Mouse (Mus musculus): ENCODE results near the gene Snhg11. TPM values are rescaled to one million over a fixed set of nuclear protein-coding genes. Genes with fewer than 3 reads are reported as not detected.
A peak's percentile ranks its signal among the peaks of the same experiment; 100 is the strongest.

The Snhg11 gene
- polyA plus RNA-seq, 1 experiment from 2014 or later: 0.45 TPM

- no peaks in the 10 kb centered on the region for H3K9me3 ChIP-seq (ENCODE audit: control insufficient read depth, low read length)
- H3K27ac ChIP-seq (replicated peaks in 1 of 2; ENCODE audit: control insufficient read depth in 1 of 2, insufficient read depth in 1 of 2, low read depth in 2 of 2, low read length in 2 of 2): peak overlapping the region; percentile 48 to 52; a peak in 3 of 4 replicates
- H3K4me2 ChIP-seq (ENCODE audit: low read length): peak overlapping the region; percentile 85
- peaks cover 8 to 19% of the 10 kb centered on the region in 2 experiments for H3K4me1 ChIP-seq (ENCODE audit: control insufficient read depth in 2 of 2, insufficient read depth in 2 of 2, low read length in 2 of 2)
- no peaks in the 10 kb centered on the region for H3K27me3 ChIP-seq (ENCODE audit: control insufficient read depth, insufficient read depth, low read length)
- ATAC-seq (ENCODE audit: insufficient number of reproducible peaks, insufficient read depth, low FRiP score, low read depth): 0 out of 2 replicates have a peak, but pooled peaks have one; percentile 32
- WGBS: 38% methylated on average over 8 of the region's 8 CpGs
- no peak overlapping the region for H3K9ac ChIP-seq (ENCODE audit: low read length)
- H3K36me3 ChIP-seq (ENCODE audit: control insufficient read depth, insufficient read depth, low read length): peaks cover 36% of the 10 kb centered on the region
- H3K4me3 ChIP-seq (ENCODE audit: control insufficient read depth in 1 of 2, insufficient read depth in 1 of 2, low read depth in 1 of 2, low read length in 2 of 2): peak overlapping the region in 1 of 2 experiments; percentile 76; a peak in 3 of 4 replicates
These were observed 13.6 kb upstream of the Snhg11 start for GRCm38 (mm10) chr2:158361678-158362320.

GRCm38 (mm10) chr2:158364175-158364574 is 11.3 kb upstream of the Snhg11 start:
- Histone ChIP-seq H3K4me1 (ENCODE audit: control insufficient read depth in 2 of 2, insufficient read depth in 2 of 2, low read length in 2 of 2) (peaks cover 8 to 14% of the 10 kb centered on the region in 2 experiments), H3K4me2 (ENCODE audit: low read length) (no peak overlapping the region), H3K4me3 (ENCODE audit: control insufficient read depth in 1 of 2, insufficient read depth in 1 of 2, low read depth in 1 of 2, low read length in 2 of 2) (no peak overlapping the region), H3K9me3 (ENCODE audit: control insufficient read depth, low read length) (no peaks in the 10 kb centered on the region), H3K27ac (replicated peaks in 1 of 2; ENCODE audit: control insufficient read depth in 1 of 2, insufficient read depth in 1 of 2, low read depth in 2 of 2, low read length in 2 of 2) (no peak overlapping the region), H3K27me3 (ENCODE audit: control insufficient read depth, insufficient read depth, low read length) (no peaks in the 10 kb centered on the region), H3K9ac (ENCODE audit: low read length) (no peak overlapping the region), H3K36me3 (ENCODE audit: control insufficient read depth, insufficient read depth, low read length) (peaks cover 12% of the 10 kb centered on the region)
- no peak for ATAC-seq (ENCODE audit: insufficient number of reproducible peaks, insufficient read depth, low FRiP score, low read depth)
- WGBS: 76% methylated on average over 4 of the region's 4 CpGs

- WGBS: 71% methylated on average over 12 of the region's 12 CpGs
- ATAC-seq (ENCODE audit: insufficient number of reproducible peaks, insufficient read depth, low FRiP score, low read depth): no peak
- H3K27me3 ChIP-seq (ENCODE audit: control insufficient read depth, insufficient read depth, low read length): no peaks in the 10 kb centered on the region
These were observed 10.2 kb upstream of the Snhg11 start for GRCm38 (mm10) chr2:158365099-158365850.

GRCm38 (mm10) chr2:158367654-158368053 is 7.8 kb upstream of the Snhg11 start:
- no peaks in the 10 kb centered on the region for H3K27me3 ChIP-seq (ENCODE audit: control insufficient read depth, insufficient read depth, low read length)
- H3K27ac ChIP-seq (replicated peaks in 1 of 2; ENCODE audit: control insufficient read depth in 1 of 2, insufficient read depth in 1 of 2, low read depth in 2 of 2, low read length in 2 of 2): no peak overlapping the region
- H3K4me2 ChIP-seq (ENCODE audit: low read length): no peak overlapping the region
- no peak for ATAC-seq (ENCODE audit: insufficient number of reproducible peaks, insufficient read depth, low FRiP score, low read depth)
- no peak overlapping the region for H3K4me3 ChIP-seq (ENCODE audit: control insufficient read depth in 1 of 2, insufficient read depth in 1 of 2, low read depth in 1 of 2, low read length in 2 of 2)
- H3K36me3 ChIP-seq (ENCODE audit: control insufficient read depth, insufficient read depth, low read length): no peaks in the 10 kb centered on the region
- no peak overlapping the region for H3K9ac ChIP-seq (ENCODE audit: low read length)
- WGBS: 60% methylated on average over 5 of the region's 5 CpGs
- no peaks in the 10 kb centered on the region for H3K4me1 ChIP-seq (ENCODE audit: control insufficient read depth in 2 of 2, insufficient read depth in 2 of 2, low read length in 2 of 2)
- H3K9me3 ChIP-seq (ENCODE audit: control insufficient read depth, low read length): no peaks in the 10 kb centered on the region

More at GRCm38 (mm10) chr2:158365099-158365850, 10.2 kb upstream of the Snhg11 start:
- Histone ChIP-seq H3K4me3 (ENCODE audit: control insufficient read depth in 1 of 2, insufficient read depth in 1 of 2, low read depth in 1 of 2, low read length in 2 of 2) (no peak overlapping the region), H3K4me2 (ENCODE audit: low read length) (no peak overlapping the region), H3K4me1 (ENCODE audit: control insufficient read depth in 2 of 2, insufficient read depth in 2 of 2, low read length in 2 of 2) (peaks cover 5 to 6% of the 10 kb centered on the region in 2 experiments), H3K9ac (ENCODE audit: low read length) (no peak overlapping the region), H3K9me3 (ENCODE audit: control insufficient read depth, low read length) (no peaks in the 10 kb centered on the region), H3K36me3 (ENCODE audit: control insufficient read depth, insufficient read depth, low read length) (peaks cover under 1% of the 10 kb centered on the region; the same call in 1 of the 2 replicates), H3K27ac (replicated peaks in 1 of 2; ENCODE audit: control insufficient read depth in 1 of 2, insufficient read depth in 1 of 2, low read depth in 2 of 2, low read length in 2 of 2) (no peak overlapping the region)

GRCm38 (mm10) chr2:158368313-158368712 is 7.1 kb upstream of the Snhg11 start:
- 82% methylated on average over 8 of the region's 8 CpGs for WGBS
- no peak overlapping the region for H3K4me2 ChIP-seq (ENCODE audit: low read length)

GRCm38 (mm10) chr2:158369474-158370172 is 5.8 kb upstream of the Snhg11 start:
- Histone ChIP-seq H3K4me2 (ENCODE audit: low read length) (no peak overlapping the region), H3K27ac (replicated peaks in 1 of 2; ENCODE audit: control insufficient read depth in 1 of 2, insufficient read depth in 1 of 2, low read depth in 2 of 2, low read length in 2 of 2) (no peak overlapping the region), H3K4me3 (ENCODE audit: control insufficient read depth in 1 of 2, insufficient read depth in 1 of 2, low read depth in 1 of 2, low read length in 2 of 2) (no peak overlapping the region), H3K9ac (ENCODE audit: low read length) (no peak overlapping the region), H3K27me3 (ENCODE audit: control insufficient read depth, insufficient read depth, low read length) (peaks cover 7% of the 10 kb centered on the region), H3K36me3 (ENCODE audit: control insufficient read depth, insufficient read depth, low read length) (no peaks in the 10 kb centered on the region), H3K4me1 (ENCODE audit: control insufficient read depth in 2 of 2, insufficient read depth in 2 of 2, low read length in 2 of 2) (0 out of 4 replicates have a peak, but pooled peaks cover 0 to 2% of the 10 kb centered on the region in 2 experiments), H3K9me3 (ENCODE audit: control insufficient read depth, low read length) (no peaks in the 10 kb centered on the region)
- no peak for ATAC-seq (ENCODE audit: insufficient number of reproducible peaks, insufficient read depth, low FRiP score, low read depth)
- WGBS: 76% methylated on average over 3 of the region's 3 CpGs

More at GRCm38 (mm10) chr2:158368313-158368712, 7.1 kb upstream of the Snhg11 start:
- Histone ChIP-seq H3K4me1 (ENCODE audit: control insufficient read depth in 2 of 2, insufficient read depth in 2 of 2, low read length in 2 of 2) (0 out of 4 replicates have a peak, but pooled peaks cover 0 to 2% of the 10 kb centered on the region in 2 experiments), H3K36me3 (ENCODE audit: control insufficient read depth, insufficient read depth, low read length) (no peaks in the 10 kb centered on the region), H3K27ac (replicated peaks in 1 of 2; ENCODE audit: control insufficient read depth in 1 of 2, insufficient read depth in 1 of 2, low read depth in 2 of 2, low read length in 2 of 2) (no peak overlapping the region), H3K9me3 (ENCODE audit: control insufficient read depth, low read length) (no peaks in the 10 kb centered on the region), H3K9ac (ENCODE audit: low read length) (no peak overlapping the region), H3K27me3 (ENCODE audit: control insufficient read depth, insufficient read depth, low read length) (no peaks in the 10 kb centered on the region; the same call in 1 of the 2 replicates), H3K4me3 (ENCODE audit: control insufficient read depth in 1 of 2, insufficient read depth in 1 of 2, low read depth in 1 of 2, low read length in 2 of 2) (no peak overlapping the region)
- ATAC-seq (ENCODE audit: insufficient number of reproducible peaks, insufficient read depth, low FRiP score, low read depth): no peak

- Histone ChIP-seq H3K9ac (ENCODE audit: low read length) (no peak overlapping the region), H3K4me3 (ENCODE audit: control insufficient read depth in 1 of 2, insufficient read depth in 1 of 2, low read depth in 1 of 2, low read length in 2 of 2) (no peak overlapping the region), H3K27me3 (ENCODE audit: control insufficient read depth, insufficient read depth, low read length) (peaks cover 13% of the 10 kb centered on the region), H3K27ac (replicated peaks in 1 of 2; ENCODE audit: control insufficient read depth in 1 of 2, insufficient read depth in 1 of 2, low read depth in 2 of 2, low read length in 2 of 2) (no peak overlapping the region), H3K9me3 (ENCODE audit: control insufficient read depth, low read length) (no peaks in the 10 kb centered on the region), H3K4me2 (ENCODE audit: low read length) (no peak overlapping the region), H3K4me1 (ENCODE audit: control insufficient read depth in 2 of 2, insufficient read depth in 2 of 2, low read length in 2 of 2) (0 out of 4 replicates have a peak, but pooled peaks cover 0 to 2% of the 10 kb centered on the region in 2 experiments), H3K36me3 (ENCODE audit: control insufficient read depth, insufficient read depth, low read length) (no peaks in the 10 kb centered on the region)
- WGBS: 15% methylated on average over 5 of the region's 5 CpGs
- ATAC-seq (ENCODE audit: insufficient number of reproducible peaks, insufficient read depth, low FRiP score, low read depth): no peak
These were observed 5.3 kb upstream of the Snhg11 start for GRCm38 (mm10) chr2:158370173-158370550.
